Mouse (Mus musculus) lung, adult 2 months (tissue): ENCODE results near the gene Rer1.

Experiments
- CTCF ChIP-seq: fragments of 200-500 bp; IDR thresholded peaks from 2 replicates; pipeline ENCODE4 v1.5.1; 2011; ENCODE audit warnings: mild to moderate bottlenecking, low read length, control low read depth; ENCODE audit not compliant: insufficient read depth
- POLR2A ChIP-seq: fragments of 200-500 bp; IDR thresholded peaks from 2 replicates; pipeline ENCODE4 v1.6.1; 2011; ENCODE audit warnings: low read depth, mild to moderate bottlenecking, control low read depth, low read length, borderline replicate concordance; ENCODE audit errors: extremely low read depth

- no peak for TF ChIP-seq CTCF
- TF ChIP-seq POLR2A, result no peak
Measured at GRCm38 (mm10) chr4:155090147-155090546, 4.0 kb upstream of the Rer1 start.
